Mouse (Mus musculus) C2C12 (cell line): ENCODE data around the gene Tnni3k.

Experiments
- CEBPB ChIP-seq: IDR thresholded peaks from one replicate; pipeline ENCODE4 v1.6.1; 2011; ENCODE audit warnings: low read depth, mild to moderate bottlenecking, control low read depth, moderate library complexity
- CTCF ChIP-seq: IDR thresholded peaks from one replicate; pipeline ENCODE4 v1.5.1; 2011; ENCODE audit not compliant: control insufficient read depth, insufficient read depth, insufficient read length
- FOSL1 ChIP-seq: IDR thresholded peaks from one replicate; pipeline ENCODE4 v1.8.0; 2011; ENCODE audit warnings: mild to moderate bottlenecking, low read length; ENCODE audit not compliant: poor library complexity, insufficient read depth, severe bottlenecking
- MAX ChIP-seq: IDR thresholded peaks from one replicate; pipeline ENCODE4 v1.6.1; 2011; ENCODE audit warnings: mild to moderate bottlenecking, control low read depth
- MYOD1 ChIP-seq: IDR thresholded peaks from one replicate; pipeline ENCODE4 v1.6.1; 2011; ENCODE audit warnings: low read depth; ENCODE audit not compliant: control insufficient read depth, insufficient read length
- MYOG ChIP-seq: IDR thresholded peaks from one replicate; pipeline ENCODE4 v1.6.1; 2011; ENCODE audit not compliant: control insufficient read depth, insufficient read length; ENCODE audit errors: extremely low read depth
- USF1 ChIP-seq: IDR thresholded peaks from one replicate; pipeline ENCODE4 v1.6.1; 2011; ENCODE audit warnings: low read depth, mild to moderate bottlenecking, control low read depth, moderate library complexity

- TF ChIP-seq MAX: no peak
- no peak for TF ChIP-seq CTCF
- TF ChIP-seq USF1: no peak
- no peak for TF ChIP-seq MYOG
- TF ChIP-seq CEBPB: no peak
- TF ChIP-seq FOSL1: no peak
- no peak for TF ChIP-seq MYOD1
These were observed 268.9 kb downstream of the Tnni3k start for GRCm38 (mm10) chr3:154786354-154786753.
